Mouse (Mus musculus) CH12.LX (cell line): ENCODE data around the gene Adra2b. TPM values are rescaled to one million over a fixed set of nuclear protein-coding genes. Genes with fewer than 3 reads are reported as not detected.
A peak's percentile ranks its signal among the peaks of the same experiment; 100 is the strongest.

ENCODE experiments used
- DNase-seq: peaks from one replicate; pipeline ENCODE4 v3.0.0-alpha.2; 2013; ENCODE audit errors: extremely low read depth
- H3K27ac ChIP-seq: 2 replicates; pipeline ENCODE4 v1.5.1; 2012; ENCODE audit warnings: low read depth, mild to moderate bottlenecking, control low read depth, moderate library complexity; ENCODE audit not compliant: insufficient read depth
- H3K27me3 ChIP-seq: replicated peaks from 2 replicates; pipeline ENCODE3; 2012; ENCODE audit warnings: inconsistent platforms
- H3K36me3 ChIP-seq, 2 experiments: replicated peaks in 1 of 2; 2 replicates each; pipeline versions ENCODE3 to v1.6.1; 2012; ENCODE audit warnings: inconsistent platforms in 1 of 2, low read length in 1 of 2, mild to moderate bottlenecking in 1 of 2, mixed read lengths in 1 of 2, moderate library complexity in 1 of 2; ENCODE audit not compliant: control insufficient read depth in 1 of 2, insufficient read depth in 1 of 2
- H3K4me1 ChIP-seq, 2 experiments: 2 replicates each; pipeline ENCODE4 v1.6.1; 2012; ENCODE audit warnings: inconsistent platforms in 1 of 2, moderate library complexity in 1 of 2; ENCODE audit not compliant: insufficient read depth in 2 of 2, control insufficient read depth in 1 of 2
- H3K4me2 ChIP-seq: 2 replicates; pipeline ENCODE4 v1.6.1; 2012; ENCODE audit warnings: low read depth, mild to moderate bottlenecking, control low read depth; ENCODE audit not compliant: poor library complexity, insufficient read depth, severe bottlenecking
- H3K4me3 ChIP-seq, 3 experiments: fragments of 150-350 bp in 1 of 3; sonication (generic) in 1 of 3; replicated peaks in 1 of 3; 2 replicates each; pipeline versions ENCODE3 to v1.5.1; 2011 to 2012; ENCODE audit warnings: low read depth in 2 of 3, low read length in 2 of 3, mild to moderate bottlenecking in 2 of 3, moderate library complexity in 2 of 3, control low read depth in 1 of 3, improper control_type of control experiment in 1 of 3, inconsistent platforms in 1 of 3, mixed read lengths in 1 of 3; ENCODE audit not compliant: poor library complexity in 1 of 3
- H3K79me2 ChIP-seq: replicated peaks from 2 replicates; pipeline ENCODE4 v1.6.1; 2012; ENCODE audit warnings: mild to moderate bottlenecking, moderate library complexity; ENCODE audit not compliant: control insufficient read depth, poor library complexity, insufficient read depth, severe bottlenecking; ENCODE audit errors: extremely low read depth
- H3K9ac ChIP-seq: 2 replicates; pipeline ENCODE4 v1.6.1; 2012; ENCODE audit warnings: low read depth, mild to moderate bottlenecking, control low read depth, moderate library complexity; ENCODE audit not compliant: insufficient read depth
- H3K9me3 ChIP-seq: replicated peaks from 2 replicates; pipeline ENCODE3; 2012; ENCODE audit warnings: low read length, inconsistent platforms, mixed read lengths
- HCFC1 ChIP-seq: IDR thresholded peaks from 2 replicates; pipeline ENCODE4 v1.6.1; 2012; ENCODE audit warnings: low read depth, mild to moderate bottlenecking, inconsistent platforms, low read length, improper control_type of control experiment
- MAX ChIP-seq: IDR thresholded peaks from 2 replicates; pipeline ENCODE4 v1.6.1; 2011; ENCODE audit warnings: low read length, improper control_type of control experiment
- MXI1 ChIP-seq: IDR thresholded peaks from 2 replicates; pipeline ENCODE4 v1.6.1; 2011; ENCODE audit warnings: mild to moderate bottlenecking, low read depth, low read length, improper control_type of control experiment
- RAD21 ChIP-seq: IDR thresholded peaks from 2 replicates; pipeline ENCODE4 v1.6.1; 2011; ENCODE audit warnings: low read depth, mild to moderate bottlenecking, low read length, improper control_type of control experiment, moderate library complexity
- SMC3 ChIP-seq: IDR thresholded peaks from 2 replicates; pipeline ENCODE4 v1.6.1; 2011; ENCODE audit warnings: low read depth, low read length, improper control_type of control experiment
- TBP ChIP-seq: conservative IDR thresholded peaks from 2 replicates; pipeline ENCODE4 v1.6.1; 2011; ENCODE audit warnings: low read depth, low read length, improper control_type of control experiment
- USF1 ChIP-seq: IDR thresholded peaks from 2 replicates; pipeline ENCODE4 v1.6.1; 2014; ENCODE audit warnings: low read depth, mild to moderate bottlenecking, inconsistent platforms, low read length, improper control_type of control experiment
- USF2 ChIP-seq: conservative IDR thresholded peaks from 2 replicates; pipeline ENCODE4 v1.6.1; 2011; ENCODE audit warnings: low read depth, low read length, improper control_type of control experiment
- ZMIZ1 ChIP-seq: IDR thresholded peaks from 2 replicates; pipeline ENCODE4 v1.6.1; 2012; ENCODE audit warnings: low read depth, mild to moderate bottlenecking, inconsistent platforms, low read length, improper control_type of control experiment
- ZNF384 ChIP-seq: IDR thresholded peaks from 2 replicates; pipeline ENCODE4 v1.6.1; 2012; ENCODE audit warnings: low read depth, low read length, improper control_type of control experiment, inconsistent platforms
- dilution Hi-C: fragments of 300-500 bp; cut with MboI; formaldehyde crosslinking; loops from 2 replicates; pipeline ENCODE4 v1.14.3; 2020; ENCODE audit warnings: low sequenced_read_pairs; ENCODE audit not compliant: extremely low pct_unique_long_range_greater_than_20kb, extremely low pct_ligation_motif_present
- in situ Hi-C: fragments of 300-500 bp; cut with MboI; formaldehyde crosslinking; loops from 3 replicates; pipeline ENCODE4 v1.14.3; 2019; ENCODE audit warnings: low sequenced_read_pairs, low pct_ligation_motif_present, low pct_unique_long_range_greater_than_20kb, mixed read lengths
- polyA plus RNA-seq: library from polyadenylated mRNA; unstranded; fragments of >175 nt; gene quantifications from 2 replicates; pipeline ENCODE4 v1.2.1, GENCODE M21; 2012; ENCODE audit warnings: low read depth; ENCODE audit not compliant: insufficient read length
- total RNA-seq, 2 experiments: library from RNA; depleted of rRNA; stranded (reverse); fragments of 300-350 nt in 1 of 2; fragments of >200 nt in 1 of 2; gene quantifications; 2 replicates each; pipeline ENCODE4 v1.2.3; 2012 to 2014

Gene Adra2b
- total and polyA plus RNA-seq, 3 experiments = 0.08 TPM; not detected in 2

- DNase-seq = no peak
- Histone ChIP-seq H3K4me1 (no peaks in the 10 kb centered on the region), H3K79me2 (no peaks in the 10 kb centered on the region), H3K4me2 (no peak overlapping the region), H3K9me3 (no peaks in the 10 kb centered on the region), H3K4me3 (no peak overlapping the region), H3K27ac (no peak overlapping the region), H3K9ac (no peak overlapping the region), H3K27me3 (no peaks in the 10 kb centered on the region), H3K36me3 (peaks cover 0 to 2% of the 10 kb centered on the region in 2 experiments)
- TF ChIP-seq ZNF384 (no peak), USF2 (no peak), HCFC1 (no peak)
- in situ Hi-C loops = no loop called here
- dilution Hi-C loops = no loop called here
Measured at GRCm38 (mm10) chr2:127353881-127354280, 9.1 kb upstream of the Adra2b start.

GRCm38 (mm10) chr2:127363282-127363652 lies 259 bp downstream of the Adra2b start:
- peak overlapping the region in 1 of 3 experiments; percentile 9 for H3K4me3 ChIP-seq

GRCm38 (mm10) chr2:127363696-127364095 lies 688 bp downstream of the Adra2b start:
- H3K27me3 ChIP-seq = peaks cover 10% of the 10 kb centered on the region
- no peaks in the 10 kb centered on the region for H3K79me2 ChIP-seq
- no peak overlapping the region for H3K9ac ChIP-seq
- peaks cover 0 to 7% of the 10 kb centered on the region in 2 experiments; a peak in 1 of 4 replicates for H3K4me1 ChIP-seq
- no peak overlapping the region for H3K4me3 ChIP-seq
- no peak overlapping the region for H3K4me2 ChIP-seq
- in situ Hi-C loops (loop anchor here (5.0 kb wide), 1 partner anchor 64 kb away; the partner anchor contains the start of gene Gpat2), dilution Hi-C loops (no loop called here)
- no peaks in the 10 kb centered on the region for H3K9me3 ChIP-seq
- no peak for TF ChIP-seq RAD21
- TF ChIP-seq TBP = no peak
- no peak for TF ChIP-seq MXI1
- no peak for TF ChIP-seq USF1
- TF ChIP-seq ZMIZ1 = no peak
- no peak for DNase-seq
- no peaks in the 10 kb centered on the region for H3K36me3 ChIP-seq
- no peak overlapping the region for H3K27ac ChIP-seq

More at GRCm38 (mm10) chr2:127363282-127363652, 259 bp downstream of the Adra2b start:
- Histone ChIP-seq H3K9ac (no peak overlapping the region), H3K36me3 (no peaks in the 10 kb centered on the region), H3K4me1 (peaks cover 0 to 7% of the 10 kb centered on the region in 2 experiments; a peak in 1 of 4 replicates), H3K4me2 (peak overlapping the region; percentile 56), H3K27ac (no peak overlapping the region), H3K9me3 (no peaks in the 10 kb centered on the region), H3K27me3 (peaks cover 10% of the 10 kb centered on the region), H3K79me2 (no peaks in the 10 kb centered on the region)
- in situ Hi-C loops = loop anchor here (5.0 kb wide), 1 partner anchor 64 kb away; the partner anchor contains the start of gene Gpat2
- dilution Hi-C loops = no loop called here
- TF ChIP-seq MAX (no peak), ZMIZ1 (no peak), SMC3 (no peak)
- no peak for DNase-seq
